Mouse (Mus musculus) lung, postnatal 0 days (tissue): ENCODE data around the gene Pacsin1.

Source experiments
- CTCF ChIP-seq: IDR thresholded peaks from 2 replicates; pipeline ENCODE4 v1.5.1; 2016; ENCODE audit warnings: antibody characterized with exemption, mild to moderate bottlenecking
- EP300 ChIP-seq: IDR thresholded peaks from 2 replicates; pipeline ENCODE4 v1.6.1; 2016; ENCODE audit warnings: antibody characterized with exemption, mild to moderate bottlenecking, control low read depth

DNA sequence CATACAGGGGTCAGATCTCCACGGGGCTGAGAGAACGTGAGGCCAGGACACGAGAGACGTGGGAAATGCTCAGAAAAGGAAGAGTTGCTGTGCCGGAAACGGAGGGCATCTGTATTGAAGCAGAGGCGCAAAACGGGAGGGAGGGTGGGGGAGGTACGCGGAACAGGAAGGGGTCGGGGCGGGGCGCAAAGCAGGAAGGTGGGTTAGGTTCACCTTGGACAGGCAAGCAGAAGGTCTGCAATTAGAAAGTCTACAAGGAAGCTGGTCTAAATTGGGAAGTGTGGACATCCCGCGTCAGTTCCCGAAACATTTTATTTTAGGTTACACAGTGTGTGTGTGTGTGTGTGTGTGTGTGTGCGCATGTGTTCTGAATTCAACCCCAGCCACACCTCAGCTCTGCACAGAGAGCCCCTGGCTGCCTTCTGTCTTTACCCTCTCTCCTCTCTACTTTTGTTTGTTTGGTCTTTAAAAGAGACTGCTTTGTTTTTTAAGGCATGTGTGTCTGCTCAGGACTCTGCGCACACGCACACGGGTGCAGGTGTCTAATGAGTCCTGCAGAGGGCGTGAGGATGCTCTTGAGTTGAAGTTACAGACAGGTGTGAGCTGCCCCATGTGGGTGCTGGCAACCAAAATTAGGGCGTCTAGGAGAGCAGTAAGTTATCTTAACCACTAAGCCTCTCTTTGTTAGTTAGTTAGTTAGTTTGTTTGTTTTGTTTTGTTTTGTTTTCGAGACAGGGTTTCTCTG, 3.1 kb upstream of the Pacsin1 start:
- no peak for TF ChIP-seq CTCF
- TF ChIP-seq EP300, result no peak
